Mouse (Mus musculus): Measurements from ENCODE around the gene Casz1. TPM values are rescaled to one million over a fixed set of nuclear protein-coding genes. Genes with fewer than 3 reads are reported as not detected.

The Casz1 gene
- polyA plus RNA-seq, 1 experiment from 2014 or later, result 19.9 TPM

DNA sequence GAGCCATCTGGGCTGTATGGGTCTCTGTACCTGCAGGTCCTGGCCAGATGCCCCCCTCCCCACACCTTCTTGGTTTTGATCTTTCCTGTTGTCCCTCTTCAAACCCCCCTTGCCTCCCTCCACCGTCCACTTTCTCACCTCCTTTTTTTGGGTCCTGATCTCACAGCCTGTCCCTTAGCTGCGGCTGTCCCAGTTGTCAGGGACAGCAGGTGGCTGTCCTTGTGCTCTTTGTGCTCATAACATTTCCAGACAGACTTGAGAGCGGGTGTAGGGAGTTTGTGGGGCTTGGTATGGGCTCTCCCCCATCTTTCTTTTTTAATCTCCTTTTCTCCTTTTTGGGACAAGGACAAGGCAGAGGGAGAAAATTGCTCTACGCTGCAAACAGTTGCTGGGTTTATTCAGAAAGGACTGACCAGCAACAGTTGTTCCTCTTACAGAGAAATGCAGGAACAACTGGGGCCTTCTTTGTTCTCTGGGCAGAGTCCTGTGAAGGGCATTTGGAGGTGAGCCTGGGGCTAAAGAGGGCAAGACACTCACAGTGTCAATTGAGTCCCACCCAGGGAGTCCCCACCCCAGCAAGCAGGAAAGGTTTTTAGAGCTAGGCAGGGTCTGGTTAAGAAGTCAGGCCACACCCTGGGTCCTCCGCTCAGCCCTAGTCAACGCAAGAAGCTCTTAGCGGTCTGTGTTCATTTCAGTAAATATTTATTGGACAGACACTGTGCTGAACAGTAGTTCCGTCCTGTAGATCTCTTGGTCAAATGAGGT is 108.8 kb downstream of the Casz1 start:
- H3K9me3 ChIP-seq (replicated peaks; ENCODE audit: control insufficient read depth, low read length), result no peaks in the 10 kb centered on the region
- 0 out of 2 replicates have a peak overlapping the region, but pooled peaks have one; percentile 17 for H3K9ac ChIP-seq (ENCODE audit: low read depth, low read length)
- peaks cover 81% of the 10 kb centered on the region for H3K4me1 ChIP-seq (ENCODE audit: control insufficient read depth, insufficient read depth, low read length)
- no peaks in the 10 kb centered on the region for H3K36me3 ChIP-seq (ENCODE audit: control insufficient read depth, insufficient read depth, low read length)
- H3K27ac ChIP-seq (ENCODE audit: low read depth, low read length), result peak overlapping the region; percentile 75
- H3K4me3 ChIP-seq (ENCODE audit: low read depth, low read length), result no peak overlapping the region
- H3K27me3 ChIP-seq (ENCODE audit: control insufficient read depth, insufficient read depth, low read length), result no peaks in the 10 kb centered on the region; the same call in 1 of the 2 replicates
- 57% methylated on average over 8 of the region's 8 CpGs for WGBS (ENCODE audit: insufficient replicate concordance)
- no peak for ATAC-seq (replicated peaks; ENCODE audit: insufficient number of reproducible peaks, low FRiP score, low TSS enrichment)
- peak overlapping the region; percentile 24; the same call in 1 of the 2 replicates for H3K4me2 ChIP-seq

DNA sequence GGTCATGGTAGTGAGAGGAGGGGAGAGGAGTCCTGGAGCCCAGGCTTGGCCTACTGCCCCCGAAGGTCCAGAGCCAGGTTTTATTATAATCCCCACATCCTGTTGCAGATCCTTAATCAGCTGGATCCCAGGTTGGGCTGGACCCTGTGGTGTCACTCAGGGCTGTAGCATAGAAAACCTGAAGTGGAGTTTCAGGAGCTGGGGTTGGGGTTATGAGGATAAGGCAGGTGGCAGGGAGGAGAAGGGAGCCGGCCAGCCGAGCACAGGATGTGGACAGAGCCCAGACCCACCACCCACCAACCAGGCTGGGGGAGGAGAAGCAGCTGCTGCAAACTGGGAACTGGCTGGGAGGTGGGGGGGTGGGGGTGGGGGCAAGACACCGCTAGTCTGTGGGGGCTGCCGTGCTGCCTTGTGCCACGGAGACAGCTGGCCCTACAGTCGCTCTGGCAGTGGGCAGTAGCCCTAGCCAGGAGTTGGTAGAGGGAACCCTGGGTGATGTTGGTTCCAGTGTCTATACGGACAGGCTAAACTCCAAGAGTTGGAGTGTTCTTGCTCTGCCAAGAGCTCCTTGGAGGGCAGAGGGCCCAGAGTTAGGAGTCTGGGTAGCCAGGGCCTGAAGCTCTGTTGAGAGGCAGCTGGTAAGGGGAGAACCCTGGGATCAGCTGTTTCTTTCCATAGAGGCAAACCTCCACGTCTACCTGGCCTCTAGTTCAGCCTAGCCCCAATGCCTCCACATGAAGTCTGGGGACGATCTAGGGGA is 110.8 kb downstream of the Casz1 start:
- Histone ChIP-seq H3K27ac (ENCODE audit: low read depth, low read length) (peak overlapping the region; percentile 35; the same call in 1 of the 2 replicates), H3K4me2 (no peak overlapping the region; the same call in 1 of the 2 replicates), H3K9ac (ENCODE audit: low read depth, low read length) (no peak overlapping the region), H3K4me3 (ENCODE audit: low read depth, low read length) (no peak overlapping the region), H3K4me1 (ENCODE audit: control insufficient read depth, insufficient read depth, low read length) (peaks cover 75% of the 10 kb centered on the region), H3K9me3 (replicated peaks; ENCODE audit: control insufficient read depth, low read length) (no peaks in the 10 kb centered on the region), H3K36me3 (ENCODE audit: control insufficient read depth, insufficient read depth, low read length) (no peaks in the 10 kb centered on the region), H3K27me3 (ENCODE audit: control insufficient read depth, insufficient read depth, low read length) (no peaks in the 10 kb centered on the region; the same call in 1 of the 2 replicates)
- WGBS (ENCODE audit: insufficient replicate concordance), result 46% methylated on average over 10 of the region's 10 CpGs
- ATAC-seq (replicated peaks; ENCODE audit: insufficient number of reproducible peaks, low FRiP score, low TSS enrichment), result 0 out of 2 replicates have a peak, but pooled peaks have one; percentile 29

DNA sequence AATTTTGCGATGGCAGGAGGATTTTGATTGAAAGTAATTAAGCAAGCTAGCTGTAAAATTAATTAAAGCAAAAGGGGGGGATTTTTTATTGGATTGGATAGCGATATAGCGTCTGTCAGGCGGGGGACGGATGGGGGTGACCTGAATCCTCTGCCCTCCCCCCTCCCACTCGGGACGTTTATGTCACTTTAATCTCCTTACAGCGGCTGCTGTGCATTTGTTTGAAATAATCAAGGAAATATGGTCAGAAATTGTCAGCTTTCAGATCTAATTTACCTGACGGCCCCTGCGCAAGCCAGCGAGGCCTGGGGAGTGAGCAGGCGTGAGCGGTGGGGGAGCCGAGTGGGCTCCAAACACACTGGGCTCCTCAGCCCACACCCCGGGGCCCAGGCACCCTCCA is 111.6 kb downstream of the Casz1 start:
- Histone ChIP-seq H3K27me3 (ENCODE audit: control insufficient read depth, insufficient read depth, low read length) (no peaks in the 10 kb centered on the region; the same call in 1 of the 2 replicates), H3K9me3 (replicated peaks; ENCODE audit: control insufficient read depth, low read length) (no peaks in the 10 kb centered on the region), H3K27ac (ENCODE audit: low read depth, low read length) (no peak overlapping the region), H3K36me3 (ENCODE audit: control insufficient read depth, insufficient read depth, low read length) (no peaks in the 10 kb centered on the region), H3K4me1 (ENCODE audit: control insufficient read depth, insufficient read depth, low read length) (peaks cover 69% of the 10 kb centered on the region), H3K4me2 (no peak overlapping the region), H3K4me3 (ENCODE audit: low read depth, low read length) (no peak overlapping the region), H3K9ac (ENCODE audit: low read depth, low read length) (no peak overlapping the region)
- ATAC-seq (replicated peaks; ENCODE audit: insufficient number of reproducible peaks, low FRiP score, low TSS enrichment), result no peak
- WGBS (ENCODE audit: insufficient replicate concordance), result 83% methylated on average over 15 of the region's 15 CpGs

DNA sequence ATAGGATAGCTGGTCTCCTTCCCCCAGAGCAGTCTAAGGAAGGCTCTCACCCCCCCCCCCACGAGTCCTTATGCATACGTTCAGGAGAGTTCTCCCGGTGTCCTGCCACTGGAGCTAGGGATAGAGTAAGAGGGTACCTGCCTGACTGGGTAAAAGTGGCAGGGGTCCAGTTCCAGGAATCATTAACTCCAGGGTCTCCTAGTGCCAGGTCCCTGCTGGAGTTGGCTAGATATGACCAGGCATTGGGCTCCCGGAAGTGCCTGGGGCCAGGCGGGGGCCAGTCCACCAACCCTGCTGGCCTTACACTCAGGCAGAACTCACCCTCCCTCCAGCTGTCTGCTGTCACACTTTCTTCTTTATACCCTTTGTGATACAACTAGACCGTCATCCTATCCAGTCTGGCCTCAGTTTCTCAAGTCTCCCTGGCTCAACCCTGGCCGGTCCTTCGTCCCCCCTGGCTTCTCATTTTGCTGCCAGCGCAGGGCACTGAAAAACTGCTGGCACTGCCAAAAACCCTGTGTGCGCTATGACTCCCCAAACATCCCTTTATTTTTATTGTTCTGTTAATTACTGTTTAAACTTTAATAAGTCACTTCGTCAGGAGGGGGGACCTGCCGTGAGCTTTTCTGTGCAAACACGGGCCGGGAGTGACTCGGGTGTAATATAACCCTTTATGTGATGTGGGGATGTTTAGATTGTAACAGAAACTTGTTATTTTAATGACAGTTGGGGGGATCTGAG is 114.6 kb downstream of the Casz1 start:
- Histone ChIP-seq H3K4me2 (no peak overlapping the region), H3K27ac (ENCODE audit: low read depth, low read length) (no peak overlapping the region), H3K9ac (ENCODE audit: low read depth, low read length) (0 out of 2 replicates have a peak overlapping the region, but pooled peaks have one; percentile 11), H3K36me3 (ENCODE audit: control insufficient read depth, insufficient read depth, low read length) (no peaks in the 10 kb centered on the region), H3K4me3 (ENCODE audit: low read depth, low read length) (no peak overlapping the region), H3K4me1 (ENCODE audit: control insufficient read depth, insufficient read depth, low read length) (peaks cover 69% of the 10 kb centered on the region), H3K27me3 (ENCODE audit: control insufficient read depth, insufficient read depth, low read length) (no peaks in the 10 kb centered on the region; the same call in 1 of the 2 replicates), H3K9me3 (replicated peaks; ENCODE audit: control insufficient read depth, low read length) (no peaks in the 10 kb centered on the region)
- no peak for ATAC-seq (replicated peaks; ENCODE audit: insufficient number of reproducible peaks, low FRiP score, low TSS enrichment)
- WGBS (ENCODE audit: insufficient replicate concordance), result 73% methylated on average over 15 of the region's 15 CpGs

DNA sequence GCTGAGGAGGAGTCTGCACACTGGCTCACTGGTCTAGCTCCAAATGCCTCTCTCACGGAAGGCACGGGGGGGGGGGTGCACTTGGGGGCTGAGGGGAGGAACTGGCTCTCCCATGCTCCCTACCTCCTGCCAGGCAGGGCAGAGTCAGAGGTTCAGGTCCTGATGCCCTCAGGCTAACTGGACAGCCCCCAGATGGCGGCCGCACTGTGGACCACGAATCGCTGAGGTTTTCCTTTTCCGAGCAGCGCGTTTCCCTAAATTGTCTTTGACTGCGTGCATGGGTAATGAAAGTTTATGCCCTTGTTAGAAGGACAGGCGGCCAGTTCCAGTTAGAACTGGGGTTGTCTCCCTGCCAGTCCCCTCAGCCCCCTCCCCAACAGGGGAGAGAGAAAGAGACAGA is 116.4 kb downstream of the Casz1 start:
- Histone ChIP-seq H3K9me3 (replicated peaks; ENCODE audit: control insufficient read depth, low read length) (no peaks in the 10 kb centered on the region), H3K36me3 (ENCODE audit: control insufficient read depth, insufficient read depth, low read length) (no peaks in the 10 kb centered on the region), H3K4me3 (ENCODE audit: low read depth, low read length) (no peak overlapping the region), H3K27me3 (ENCODE audit: control insufficient read depth, insufficient read depth, low read length) (no peaks in the 10 kb centered on the region), H3K9ac (ENCODE audit: low read depth, low read length) (no peak overlapping the region), H3K4me2 (no peak overlapping the region), H3K27ac (ENCODE audit: low read depth, low read length) (peak overlapping the region; percentile 7; the same call in 1 of the 2 replicates), H3K4me1 (ENCODE audit: control insufficient read depth, insufficient read depth, low read length) (peaks cover 68% of the 10 kb centered on the region)
- 66% methylated on average over 11 of the region's 11 CpGs for WGBS (ENCODE audit: insufficient replicate concordance)
- ATAC-seq (replicated peaks; ENCODE audit: insufficient number of reproducible peaks, low FRiP score, low TSS enrichment), result no peak

DNA sequence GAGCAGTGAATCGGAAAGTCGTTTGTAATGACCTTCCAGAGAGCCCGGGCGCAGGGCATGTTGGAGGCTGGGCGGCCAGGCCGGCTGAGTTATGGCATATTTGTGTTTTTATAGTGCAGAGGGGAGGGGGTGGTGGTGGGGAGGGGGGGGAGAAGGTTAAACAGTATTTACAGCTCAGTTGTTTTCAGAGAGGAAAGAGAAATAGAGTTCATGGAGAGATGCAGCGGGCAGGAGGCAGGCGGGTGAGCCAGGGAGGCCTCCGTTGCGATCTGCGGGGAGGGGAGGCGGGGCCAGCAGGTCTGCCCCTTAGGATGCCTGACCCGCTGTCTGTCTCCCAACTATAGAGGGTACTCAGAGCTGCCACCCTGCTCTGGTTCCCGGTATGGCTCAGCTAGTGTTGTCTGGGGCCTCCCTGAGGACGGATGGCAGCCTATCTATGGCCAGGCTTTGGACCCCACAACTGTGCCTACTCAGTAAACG is 118.0 kb downstream of the Casz1 start:
- WGBS (ENCODE audit: insufficient replicate concordance), result 14% methylated on average over 16 of the region's 16 CpGs
- ATAC-seq (replicated peaks; ENCODE audit: insufficient number of reproducible peaks, low FRiP score, low TSS enrichment), result peak; percentile 50; the same call in 1 of the 2 replicates
- H3K4me3 ChIP-seq (ENCODE audit: low read depth, low read length), result 0 out of 2 replicates have a peak overlapping the region, but pooled peaks have one; percentile 8
- peak overlapping the region; percentile 68; the same call in 1 of the 2 replicates for H3K27ac ChIP-seq (ENCODE audit: low read depth, low read length)
- H3K4me1 ChIP-seq (ENCODE audit: control insufficient read depth, insufficient read depth, low read length), result peaks cover 84% of the 10 kb centered on the region
- H3K4me2 ChIP-seq, result peak overlapping the region; percentile 45
- no peaks in the 10 kb centered on the region for H3K36me3 ChIP-seq (ENCODE audit: control insufficient read depth, insufficient read depth, low read length)
- H3K9me3 ChIP-seq (replicated peaks; ENCODE audit: control insufficient read depth, low read length), result no peaks in the 10 kb centered on the region
- H3K27me3 ChIP-seq (ENCODE audit: control insufficient read depth, insufficient read depth, low read length), result no peaks in the 10 kb centered on the region
- peak overlapping the region; percentile 58 for H3K9ac ChIP-seq (ENCODE audit: low read depth, low read length)

DNA sequence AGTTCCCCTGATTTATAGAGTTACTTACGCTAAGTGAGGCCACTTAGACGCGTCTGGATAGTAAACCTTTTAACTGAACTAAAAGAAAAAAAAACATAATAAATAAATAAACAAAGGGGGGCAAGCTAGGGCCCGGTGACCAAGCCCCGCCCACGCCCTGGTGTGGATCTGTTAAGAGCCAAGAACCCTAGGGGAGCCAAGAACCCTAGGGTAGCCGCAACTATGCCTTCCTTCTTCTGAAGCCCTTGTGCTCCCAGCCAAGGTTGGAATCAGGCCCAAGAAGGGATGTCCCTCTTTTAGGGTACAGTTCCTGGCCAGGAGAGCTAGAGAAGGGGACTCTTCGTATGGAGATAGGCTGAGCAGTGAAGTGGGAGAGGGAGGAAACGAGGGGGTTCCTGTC is 119.2 kb downstream of the Casz1 start:
- ATAC-seq (replicated peaks; ENCODE audit: insufficient number of reproducible peaks, low FRiP score, low TSS enrichment), result no peak
- peaks cover 82% of the 10 kb centered on the region for H3K4me1 ChIP-seq (ENCODE audit: control insufficient read depth, insufficient read depth, low read length)
- no peaks in the 10 kb centered on the region for H3K9me3 ChIP-seq (replicated peaks; ENCODE audit: control insufficient read depth, low read length)
- H3K4me2 ChIP-seq, result no peak overlapping the region; the same call in 1 of the 2 replicates
- no peak overlapping the region for H3K4me3 ChIP-seq (ENCODE audit: low read depth, low read length)
- H3K9ac ChIP-seq (ENCODE audit: low read depth, low read length), result no peak overlapping the region
- 0 out of 2 replicates have a peak overlapping the region, but pooled peaks have one; percentile 1 for H3K27ac ChIP-seq (ENCODE audit: low read depth, low read length)
- no peaks in the 10 kb centered on the region for H3K27me3 ChIP-seq (ENCODE audit: control insufficient read depth, insufficient read depth, low read length)
- no peaks in the 10 kb centered on the region for H3K36me3 ChIP-seq (ENCODE audit: control insufficient read depth, insufficient read depth, low read length)
- WGBS (ENCODE audit: insufficient replicate concordance), result 64% methylated on average over 9 of the region's 9 CpGs

DNA sequence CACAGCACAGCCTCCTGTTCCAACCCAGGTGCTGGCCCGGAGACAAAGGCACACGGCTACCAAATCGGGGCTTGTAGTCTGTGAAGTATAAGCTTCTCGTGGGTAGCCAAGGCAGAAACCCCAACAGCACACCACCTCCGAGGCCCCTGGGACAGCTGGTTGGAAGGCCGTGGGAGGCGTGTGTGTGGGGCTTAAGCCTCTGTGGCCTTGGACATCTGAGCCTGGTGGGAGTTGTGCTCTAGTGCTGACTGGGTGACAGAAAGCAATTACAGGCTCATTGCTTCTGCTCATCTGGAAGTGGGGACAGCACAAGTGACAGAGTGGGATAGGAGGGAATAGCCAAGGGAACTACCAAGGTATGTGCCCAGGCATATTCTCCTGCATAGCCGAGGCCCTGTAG is 119.7 kb downstream of the Casz1 start:
- Histone ChIP-seq H3K4me3 (ENCODE audit: low read depth, low read length) (no peak overlapping the region), H3K27me3 (ENCODE audit: control insufficient read depth, insufficient read depth, low read length) (no peaks in the 10 kb centered on the region), H3K4me2 (no peak overlapping the region), H3K9me3 (replicated peaks; ENCODE audit: control insufficient read depth, low read length) (no peaks in the 10 kb centered on the region), H3K4me1 (ENCODE audit: control insufficient read depth, insufficient read depth, low read length) (peaks cover 82% of the 10 kb centered on the region), H3K9ac (ENCODE audit: low read depth, low read length) (0 out of 2 replicates have a peak overlapping the region, but pooled peaks have one; percentile 12), H3K36me3 (ENCODE audit: control insufficient read depth, insufficient read depth, low read length) (no peaks in the 10 kb centered on the region), H3K27ac (ENCODE audit: low read depth, low read length) (0 out of 2 replicates have a peak overlapping the region, but pooled peaks have one; percentile 7)
- 66% methylated on average over 8 of the region's 8 CpGs for WGBS (ENCODE audit: insufficient replicate concordance)
- no peak for ATAC-seq (replicated peaks; ENCODE audit: insufficient number of reproducible peaks, low FRiP score, low TSS enrichment)

All from heart, embryonic 11.5 days (tissue).